Mouse (Mus musculus) kidney, postnatal 4 days (tissue): ENCODE measurements around the gene Gm37419.

ENCODE experiments used
- DNase-seq, 2 experiments: peaks; one replicate each; pipeline ENCODE4 v3.0.0; 2021; ENCODE audit warnings: mixed read lengths in 2 of 2

Gene Gm37419

GRCm38 (mm10) chr16:23988466-23989208, at the start of gene Gm37419, which contains the start of gene Bcl6:
Gene Gm37419, plus strand, starts transcription at chr16:23988482.
Gene Bcl6, minus strand, starts transcription at chr16:23988852.
- DNase-seq: peak; percentile 86 to 93

GRCm38 (mm10) chr16:23944801-23945200, 43.5 kb upstream of the Gm37419 start:
- DNase-seq: no peak

- DNase-seq: peak; percentile 30 to 35
Measured at GRCm38 (mm10) chr16:23947654-23948053, 40.6 kb upstream of the Gm37419 start.

- no peak for DNase-seq
Measured at GRCm38 (mm10) chr16:23952101-23952727, 36.1 kb upstream of the Gm37419 start.

- DNase-seq: peak; percentile 69 to 71
Measured at GRCm38 (mm10) chr16:23953189-23953958, 34.9 kb upstream of the Gm37419 start.

- DNase-seq: no peak
Measured at GRCm38 (mm10) chr16:23953959-23954260, 34.4 kb upstream of the Gm37419 start.

- no peak for DNase-seq
Measured at GRCm38 (mm10) chr16:23958938-23959337, 29.3 kb upstream of the Gm37419 start.

GRCm38 (mm10) chr16:23962401-23962800, 25.9 kb upstream of the Gm37419 start:
- DNase-seq: no peak

- no peak for DNase-seq
Measured at GRCm38 (mm10) chr16:23963896-23964668, 24.2 kb upstream of the Gm37419 start.

- DNase-seq: no peak
Measured at GRCm38 (mm10) chr16:23964706-23965367, 23.4 kb upstream of the Gm37419 start.

GRCm38 (mm10) chr16:23966066-23966465, 22.2 kb upstream of the Gm37419 start:
- DNase-seq: no peak

- DNase-seq: no peak
Measured at GRCm38 (mm10) chr16:23967301-23967700, 21.0 kb upstream of the Gm37419 start.

- DNase-seq: no peak
Measured at GRCm38 (mm10) chr16:23968888-23969287, 19.4 kb upstream of the Gm37419 start.

GRCm38 (mm10) chr16:23969919-23970318, 18.4 kb upstream of the Gm37419 start:
- DNase-seq: peak; percentile 48 to 59

GRCm38 (mm10) chr16:23972126-23972740, 16.0 kb upstream of the Gm37419 start:
- DNase-seq: peak in 1 of 2 experiments; percentile 33

- DNase-seq: no peak
Measured at GRCm38 (mm10) chr16:23972901-23973300, 15.4 kb upstream of the Gm37419 start.

GRCm38 (mm10) chr16:23973635-23974367, 14.5 kb upstream of the Gm37419 start:
- DNase-seq: no peak

- DNase-seq: no peak
Measured at GRCm38 (mm10) chr16:23976196-23976595, 12.1 kb upstream of the Gm37419 start.

GRCm38 (mm10) chr16:23977732-23978131, 10.6 kb upstream of the Gm37419 start:
- DNase-seq: no peak

GRCm38 (mm10) chr16:23978495-23978894, 9.8 kb upstream of the Gm37419 start:
- no peak for DNase-seq

- DNase-seq: no peak
Measured at GRCm38 (mm10) chr16:23979446-23979845, 8.8 kb upstream of the Gm37419 start.
